8 mouse cellular contexts compared by ENCODE assay signal in the genomic region with DNA sequence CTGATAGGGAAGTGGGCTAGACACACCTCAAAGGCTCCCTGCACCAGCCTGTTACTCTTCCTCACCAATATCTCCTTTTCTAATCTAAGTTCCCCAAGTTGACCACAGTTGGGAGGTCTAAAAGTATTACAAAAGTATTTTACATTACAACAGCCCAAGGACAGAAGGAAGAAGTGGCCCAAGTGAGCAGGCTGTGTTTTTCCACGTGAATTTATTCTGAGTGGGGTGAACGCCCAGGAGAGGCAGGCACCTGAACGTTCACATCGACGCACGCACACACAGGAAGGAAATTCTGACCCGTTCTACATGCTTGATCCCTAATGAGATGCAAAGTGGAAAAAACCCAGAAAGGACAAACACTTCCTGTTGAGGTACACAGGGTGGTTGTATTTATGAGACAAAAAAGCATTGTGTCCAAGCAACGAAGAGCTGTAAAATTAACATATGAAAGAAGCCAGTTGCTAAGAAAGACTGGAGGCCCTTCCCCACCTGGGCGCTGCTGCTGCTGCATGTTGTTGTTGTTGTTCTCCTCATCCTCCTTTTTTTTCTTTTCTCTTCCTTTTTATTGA. TPM values are rescaled to one million over a fixed set of nuclear protein-coding genes. Genes with fewer than 3 reads are reported as not detected.
DNase-seq lines count a peak whose midpoint lies in the region; ATAC-seq and TF ChIP-seq lines count a peak whose summit lies in the region.

No protein-coding gene starts in this region.

- TF ChIP-seq CTCF in hindbrain, postnatal 0 days (IDR thresholded peaks at IDR 0.05; ENCODE audit: low read depth) = no peak
- no peak for TF ChIP-seq CTCF in left cerebral cortex, adult 2 months (IDR thresholded peaks at IDR 0.05)
- TF ChIP-seq CTCF in gastrocnemius, adult 2 months (IDR thresholded peaks at IDR 0.05) = no peak

- H3K4me2 ChIP-seq in hindbrain, postnatal 0 days (ENCODE audit: low read depth, low read length) = no peak overlapping the region
- no peak overlapping the region for H3K4me2 ChIP-seq in midbrain, embryonic 16.5 days (ENCODE audit: low read length)

- no peaks in the 10 kb centered on the region for H3K36me3 ChIP-seq in hindbrain, postnatal 0 days (ENCODE audit: insufficient read depth, low read length)
- H3K36me3 ChIP-seq in midbrain, embryonic 16.5 days (ENCODE audit: control insufficient read depth, insufficient read depth, low read length) = no peaks in the 10 kb centered on the region

- WGBS in hindbrain, postnatal 0 days = 5% methylated on average over 9 of the region's 9 CpGs
- 7% methylated on average over 9 of the region's 9 CpGs for WGBS in midbrain, embryonic 16.5 days

- peak; percentile 3 for DNase-seq in thymus, postnatal 25 days
- no peak for DNase-seq in thymus, postnatal 10 days (ENCODE audit: low spot score in 2 of 2)
- peak; percentile 15 for DNase-seq in hindbrain, postnatal 0 days (ENCODE audit: low spot score)
- no peak for DNase-seq in left cerebral cortex, adult 2 months (ENCODE audit: extremely low spot score in 1 of 2, low spot score in 2 of 2)
- DNase-seq in ovary, postnatal 10 days (ENCODE audit: low spot score) = no peak
- DNase-seq in gastrocnemius, adult 2 months = no peak

- H3K9me3 ChIP-seq in hindbrain, postnatal 0 days (ENCODE audit: low read length) = no peaks in the 10 kb centered on the region
- no peaks in the 10 kb centered on the region for H3K9me3 ChIP-seq in midbrain, embryonic 16.5 days (replicated peaks; ENCODE audit: control insufficient read depth, low read length, poor library complexity, severe bottlenecking)

- H3K4me1 ChIP-seq in hindbrain, postnatal 0 days (ENCODE audit: insufficient read depth, low read length) = no peaks in the 10 kb centered on the region
- peaks cover 11% of the 10 kb centered on the region for H3K4me1 ChIP-seq in midbrain, embryonic 16.5 days (ENCODE audit: control insufficient read depth, insufficient read depth, low read length)

- peak; percentile 63 for ATAC-seq in hindbrain, postnatal 0 days
- peak; percentile 63; the same call in 1 of the 2 replicates for ATAC-seq in midbrain, embryonic 16.5 days
- no peak for ATAC-seq in frontal cortex, adult (ENCODE audit: low TSS enrichment)

- no peak overlapping the region for H3K4me3 ChIP-seq in hindbrain, postnatal 0 days (ENCODE audit: low read length)
- H3K4me3 ChIP-seq in midbrain, embryonic 16.5 days (ENCODE audit: low read depth, low read length) = no peak overlapping the region
- no peak overlapping the region for H3K4me3 ChIP-seq in left cerebral cortex, adult 2 months
- H3K4me3 ChIP-seq in gastrocnemius, adult 2 months = no peak overlapping the region

- no peak overlapping the region for H3K9ac ChIP-seq in hindbrain, postnatal 0 days (replicated peaks; ENCODE audit: low read length)
- H3K9ac ChIP-seq in midbrain, embryonic 16.5 days (ENCODE audit: low read depth, low read length) = no peak overlapping the region

- no peak overlapping the region for H3K27ac ChIP-seq in hindbrain, postnatal 0 days
- H3K27ac ChIP-seq in midbrain, embryonic 16.5 days (ENCODE audit: low read length) = no peak overlapping the region
- no peak overlapping the region for H3K27ac ChIP-seq in left cerebral cortex, adult 2 months
- no peak overlapping the region for H3K27ac ChIP-seq in gastrocnemius, adult 2 months

- no peaks in the 10 kb centered on the region for H3K27me3 ChIP-seq in hindbrain, postnatal 0 days (ENCODE audit: insufficient read depth, low read length)
- H3K27me3 ChIP-seq in midbrain, embryonic 16.5 days (ENCODE audit: control insufficient read depth, insufficient read depth, low read depth, low read length) = no peaks in the 10 kb centered on the region

- intact Hi-C loops in left cerebral cortex, adult 2 months (cut with DNase I) = no loop called here
- intact Hi-C loops in gastrocnemius, adult 2 months (cut with DNase I) = no loop called here

RNA-seq across cellular contexts. Expression of gene Pgap1, which starts 27.9 kb away (rescaled TPM):
- total RNA-seq in hindbrain, postnatal 0 days (2014; rRNA removed) = 83.0 and 108 TPM in 2 replicates
- 20.6 and 21.4 TPM in 2 replicates for polyA plus RNA-seq in hindbrain, postnatal 0 days (2015; fragmentation: Nextera tagmentation; extraction: Ambion mirVana)
- polyA plus RNA-seq in midbrain, embryonic 16.5 days (2015; fragmentation: Nextera tagmentation; extraction: Ambion mirVana) = 29.8 and 34.5 TPM in 2 replicates
- 10 to 100 TPM; 32.0 to 32.9 TPM for total RNA-seq in left cerebral cortex, adult 2 months (2021)
- total RNA-seq in gastrocnemius, adult 2 months (2021) = 1 to 10 TPM; 2.5 to 3.3 TPM

Comparison
In these comparisons a context has a peak if more than half of its experiments do, and no peak if none do; other contexts are left out.
1. DNase-seq: peak in thymus, postnatal 25 days (single experiment) and hindbrain, postnatal 0 days (single experiment); none in thymus, postnatal 10 days (0 of 2), left cerebral cortex, adult 2 months (0 of 2), ovary, postnatal 10 days (single experiment) and gastrocnemius, adult 2 months (single experiment).
2. RNA of gene Pgap1, which starts 27.9 kb away (total RNA-seq): 83.0 to 108 TPM in hindbrain, postnatal 0 days and 32.0 to 32.9 TPM in left cerebral cortex, adult 2 months; 2.5 to 3.3 TPM in gastrocnemius, adult 2 months; every median in the first group is over 4 times any median in the second.